Mouse (Mus musculus) mature B cell (primary cell): ENCODE data around the gene Gm4553.
"Not testable (repeated sequence)": the region's sequence is repeated elsewhere in the genome, so short reads cannot be mapped to it uniquely, and the experiment has no call there.

Experiments
- in situ Hi-C: fragments of 300-500 bp; cut with MboI; formaldehyde crosslinking; loops from 2 replicates; pipeline ENCODE4 v1.14.3; 2019

The Gm4553 gene

GRCm38 (mm10) chr7:142165639-142166038, at the start of gene Gm4553:
Gene Gm4553, minus strand, starts transcription at chr7:142165739.
- in situ Hi-C loops = not testable (repeated sequence)

GRCm38 (mm10) chr7:142212136-142212535, 46.6 kb upstream of the Gm4553 start:
- in situ Hi-C loops = not testable (repeated sequence)

- in situ Hi-C loops = no loop called here
Observed at GRCm38 (mm10) chr7:142211559-142211958, 46.0 kb upstream of the Gm4553 start, which contains the start of gene Gm7579. Gene Gm7579, plus strand, starts transcription at chr7:142211859.

- in situ Hi-C loops = not testable (repeated sequence)
Observed at GRCm38 (mm10) chr7:142206891-142207290, 41.4 kb upstream of the Gm4553 start.

- in situ Hi-C loops = no loop called here
Observed at GRCm38 (mm10) chr7:142205488-142205887, 39.9 kb upstream of the Gm4553 start.

GRCm38 (mm10) chr7:142201064-142201463, 35.5 kb upstream of the Gm4553 start, which contains the start of gene Krtap5-3:
Gene Krtap5-3, plus strand, starts transcription at chr7:142201364.
- in situ Hi-C loops = no loop called here

GRCm38 (mm10) chr7:142198748-142199147, 33.2 kb upstream of the Gm4553 start:
- in situ Hi-C loops = no loop called here

- in situ Hi-C loops = no loop called here
Observed at GRCm38 (mm10) chr7:142190289-142190688, 24.8 kb upstream of the Gm4553 start, which contains the start of gene Gm10153. Gene Gm10153, minus strand, starts transcription at chr7:142190389.

- in situ Hi-C loops = no loop called here
Observed at GRCm38 (mm10) chr7:142188156-142188555, 22.6 kb upstream of the Gm4553 start.

GRCm38 (mm10) chr7:142181021-142181420, 15.5 kb upstream of the Gm4553 start:
- in situ Hi-C loops = no loop called here

GRCm38 (mm10) chr7:142178685-142179084, 13.1 kb upstream of the Gm4553 start:
- in situ Hi-C loops = no loop called here

- in situ Hi-C loops = not testable (repeated sequence)
Observed at GRCm38 (mm10) chr7:142175905-142176304, 10.4 kb upstream of the Gm4553 start, which contains the start of gene Krtap5-2. Gene Krtap5-2, minus strand, starts transcription at chr7:142176005.

GRCm38 (mm10) chr7:142169836-142170235, 4.3 kb upstream of the Gm4553 start:
- in situ Hi-C loops = no loop called here

- in situ Hi-C loops = no loop called here
Observed at GRCm38 (mm10) chr7:142159366-142159765, 6.2 kb downstream of the Gm4553 start.

GRCm38 (mm10) chr7:142157013-142157412, 8.5 kb downstream of the Gm4553 start, which contains the start of gene Gm29735:
Gene Gm29735, minus strand, starts transcription at chr7:142157113.
- in situ Hi-C loops = not testable (repeated sequence)

- in situ Hi-C loops = no loop called here
Observed at GRCm38 (mm10) chr7:142155308-142155707, 10.2 kb downstream of the Gm4553 start.

GRCm38 (mm10) chr7:142152191-142152590, 13.3 kb downstream of the Gm4553 start:
- in situ Hi-C loops = no loop called here

GRCm38 (mm10) chr7:142148633-142149032, 16.9 kb downstream of the Gm4553 start:
- in situ Hi-C loops = no loop called here

GRCm38 (mm10) chr7:142146033-142146432, 19.5 kb downstream of the Gm4553 start:
- in situ Hi-C loops = no loop called here

- in situ Hi-C loops = no loop called here
Observed at GRCm38 (mm10) chr7:142145413-142145940, 20.1 kb downstream of the Gm4553 start.

GRCm38 (mm10) chr7:142144507-142144906, 21.0 kb downstream of the Gm4553 start, which contains the start of gene Gm45337:
Gene Gm45337, minus strand, starts transcription at chr7:142144607.
- in situ Hi-C loops = no loop called here

- in situ Hi-C loops = not testable (repeated sequence)
Observed at GRCm38 (mm10) chr7:142143506-142144010, 22.0 kb downstream of the Gm4553 start.

GRCm38 (mm10) chr7:142140696-142141095, 24.8 kb downstream of the Gm4553 start:
- in situ Hi-C loops = no loop called here
